Mouse (Mus musculus): Measurements from ENCODE around the gene Gm10401. TPM values are rescaled to one million over a fixed set of nuclear protein-coding genes. Genes with fewer than 3 reads are reported as not detected.
A peak's percentile ranks its signal among the peaks of the same experiment; 100 is the strongest.
"Not testable (repeated sequence)": the region's sequence is repeated elsewhere in the genome, so short reads cannot be mapped to it uniquely, and the experiment has no call there.

Gm10401 gene
- total RNA-seq, 2 experiments from 2014 or later, result not detected

DNA sequence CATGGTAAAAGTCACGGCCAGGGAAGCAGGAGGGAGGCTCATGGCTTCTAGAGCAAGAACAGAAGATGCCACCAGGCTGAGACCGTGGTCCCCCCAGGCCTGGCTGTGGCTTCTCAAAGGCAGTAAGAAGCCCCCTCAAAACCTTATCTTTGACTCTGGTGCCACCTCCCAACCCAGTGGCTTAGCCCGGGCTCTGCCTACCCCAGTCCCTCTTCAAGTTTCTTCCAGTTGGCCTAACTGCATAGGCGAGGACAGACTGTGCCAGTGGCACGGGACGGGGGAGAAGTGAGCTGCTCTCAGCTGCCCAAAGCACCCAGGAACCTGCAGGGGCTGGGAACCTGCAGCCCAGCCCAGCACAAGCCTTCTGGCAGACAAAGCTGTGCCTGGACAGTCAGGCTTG, 26.6 kb upstream of the Gm10401 start:
- no peak for ATAC-seq (replicated peaks; ENCODE audit: low FRiP score, low TSS enrichment, poor library complexity, severe bottlenecking)

DNA sequence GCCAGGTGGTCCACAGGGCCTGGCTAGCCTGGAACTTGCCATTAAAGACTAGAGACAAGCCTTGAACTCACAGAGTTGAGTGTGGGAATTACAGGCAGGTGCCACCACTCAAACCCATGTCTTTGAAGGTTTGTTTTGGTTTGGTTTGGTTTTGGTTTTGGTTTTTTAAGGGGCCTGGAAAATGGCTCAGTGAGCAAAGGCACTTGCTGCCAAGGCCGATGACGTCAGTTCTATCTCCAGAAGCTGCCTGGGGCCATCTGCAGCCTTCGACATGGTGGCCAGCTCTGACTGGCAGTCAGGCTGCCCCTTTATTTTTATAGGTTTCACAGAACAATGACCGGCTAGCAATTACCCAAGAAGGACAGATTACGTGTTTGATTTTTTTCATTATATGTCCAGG, 22.9 kb upstream of the Gm10401 start:
- no peak for ATAC-seq (replicated peaks; ENCODE audit: low FRiP score, low TSS enrichment, poor library complexity, severe bottlenecking)

DNA sequence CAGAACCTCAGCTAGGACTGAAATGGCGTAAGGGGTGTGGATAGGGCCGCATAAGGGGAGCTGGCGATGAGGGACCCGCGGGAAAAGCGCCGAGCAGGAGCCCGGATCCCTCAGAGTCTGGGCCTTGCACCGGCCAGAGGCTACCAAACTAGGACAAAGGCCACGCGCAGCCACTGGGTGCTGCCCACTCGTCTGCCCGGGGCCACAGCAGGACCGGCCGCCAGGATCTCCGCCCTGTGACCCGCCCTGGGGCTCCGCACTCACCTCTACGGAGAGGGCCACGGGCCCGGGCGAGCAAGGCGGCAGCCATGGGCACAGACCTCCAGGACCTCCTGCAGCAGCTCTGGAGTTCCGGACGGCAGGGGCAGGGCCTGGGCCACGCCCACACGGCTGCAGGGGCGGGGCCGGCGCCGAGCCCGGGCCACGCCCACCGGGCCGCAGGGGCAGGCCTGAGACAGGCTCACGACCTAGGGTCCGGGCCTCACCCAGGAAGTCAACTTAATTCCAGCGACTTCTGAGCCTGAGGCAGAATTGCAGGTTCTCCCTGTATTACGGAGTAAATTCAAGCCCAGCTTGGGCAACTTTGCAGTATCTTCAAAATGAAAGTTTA, 21.0 kb upstream of the Gm10401 start, which contains the start of gene Acads:
TSS of gene Acads (minus strand) at position 386 of the 610 bp plus-strand sequence.
- ATAC-seq (replicated peaks; ENCODE audit: low FRiP score, low TSS enrichment, poor library complexity, severe bottlenecking), result peak; percentile 85

DNA sequence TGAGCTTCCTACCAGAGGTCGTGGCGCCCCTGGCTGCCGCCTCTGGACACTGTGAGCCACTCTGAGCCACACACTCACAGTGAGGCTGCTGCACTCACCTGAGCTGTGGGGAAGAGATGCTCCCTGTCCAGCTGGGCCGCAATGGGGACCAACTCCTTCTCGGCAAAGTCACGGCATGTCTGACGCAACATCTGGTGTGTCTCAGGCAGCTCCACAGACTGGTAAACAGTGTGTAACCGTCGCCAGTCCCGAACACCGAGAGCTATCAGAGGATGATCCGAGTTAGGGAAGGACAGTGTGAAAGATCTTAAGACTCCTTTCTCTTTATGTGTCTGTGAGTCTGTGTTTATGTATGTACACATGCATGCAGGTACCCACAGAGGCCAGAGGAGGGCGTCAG, 19.4 kb upstream of the Gm10401 start:
- no peak for ATAC-seq (replicated peaks; ENCODE audit: low FRiP score, low TSS enrichment, poor library complexity, severe bottlenecking)

DNA sequence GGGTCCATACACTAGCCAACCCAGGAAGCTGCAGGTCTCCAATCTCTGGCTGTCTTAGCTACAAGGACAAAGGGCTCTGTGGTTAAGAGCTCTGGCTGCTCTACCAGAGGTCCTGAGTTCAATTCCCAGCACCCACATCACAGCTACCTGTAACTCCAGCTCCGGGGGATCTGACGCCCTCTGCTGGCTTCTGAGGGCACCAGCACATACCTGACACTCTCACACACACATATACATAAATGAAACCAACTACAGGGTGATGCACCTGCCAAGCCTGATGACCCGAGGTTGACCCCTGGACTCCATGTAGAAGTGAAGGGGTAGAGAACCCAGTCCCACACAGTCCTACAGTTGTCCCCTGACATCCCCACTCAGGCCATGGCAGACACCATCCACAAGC, 18.3 kb upstream of the Gm10401 start:
- ATAC-seq (replicated peaks; ENCODE audit: low FRiP score, low TSS enrichment, poor library complexity, severe bottlenecking), result no peak

DNA sequence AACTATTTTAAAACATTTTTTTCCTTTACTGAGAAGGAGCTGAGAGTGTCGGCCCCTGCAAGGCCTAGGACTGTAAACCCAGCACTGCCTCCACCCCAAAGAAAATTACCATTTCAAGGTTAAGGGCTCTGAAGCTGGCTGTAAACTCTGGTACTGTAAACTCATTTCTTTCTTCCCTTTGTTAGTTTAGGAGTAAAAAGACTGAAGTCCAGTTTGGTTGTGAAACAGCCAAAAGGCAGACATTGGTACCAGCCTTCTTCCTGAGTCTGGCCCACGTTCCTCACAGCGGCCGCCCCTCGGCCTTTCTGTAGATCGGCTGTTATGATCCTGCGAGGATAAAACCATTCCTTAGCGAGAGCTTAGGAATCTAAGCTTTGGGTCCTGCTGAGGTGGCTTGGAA, 16.4 kb upstream of the Gm10401 start:
- ATAC-seq (replicated peaks; ENCODE audit: low FRiP score, low TSS enrichment, poor library complexity, severe bottlenecking), result no peak

DNA sequence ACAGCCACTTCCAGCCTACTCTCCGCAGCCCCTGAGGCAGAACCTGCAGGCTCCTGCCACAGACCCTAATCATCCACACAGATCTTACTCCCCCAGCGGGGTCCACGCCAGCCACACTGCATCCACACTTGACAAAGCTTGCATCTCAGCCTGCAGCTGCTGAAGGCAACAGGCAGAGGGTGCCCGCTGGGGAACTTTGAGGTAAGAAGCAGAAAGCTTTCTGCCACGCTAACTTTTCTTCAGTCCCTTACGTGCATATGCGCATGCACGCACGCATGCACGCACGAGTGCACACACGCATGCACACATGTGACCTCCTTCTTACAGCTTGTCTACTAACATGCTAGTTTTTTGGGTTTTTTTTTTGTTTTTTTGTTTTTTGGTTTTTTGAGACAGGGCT, 15.1 kb upstream of the Gm10401 start:
- no peak for ATAC-seq (replicated peaks; ENCODE audit: low FRiP score, low TSS enrichment, poor library complexity, severe bottlenecking)

DNA sequence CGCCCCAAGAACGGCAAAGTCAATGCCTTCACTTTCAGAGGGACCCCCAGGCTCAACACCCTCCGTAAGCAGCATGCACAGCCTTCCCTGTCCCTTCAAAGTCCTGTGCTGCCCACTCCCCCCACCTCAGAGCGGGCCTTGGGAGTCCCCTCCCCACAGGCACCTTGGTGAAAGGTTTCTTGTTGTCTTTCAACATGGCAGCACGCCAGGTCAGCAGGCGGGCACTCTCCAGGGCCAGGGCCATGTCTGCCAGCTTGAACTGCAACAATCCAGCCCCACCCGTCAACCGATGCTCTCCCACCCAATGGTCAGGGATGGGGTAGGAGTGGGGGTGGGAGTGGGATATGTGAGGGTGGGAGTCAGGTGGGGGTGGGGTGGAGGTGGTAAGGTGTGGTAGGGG, 13.1 kb upstream of the Gm10401 start:
- ATAC-seq (replicated peaks; ENCODE audit: low FRiP score, low TSS enrichment, poor library complexity, severe bottlenecking), result no peak

DNA sequence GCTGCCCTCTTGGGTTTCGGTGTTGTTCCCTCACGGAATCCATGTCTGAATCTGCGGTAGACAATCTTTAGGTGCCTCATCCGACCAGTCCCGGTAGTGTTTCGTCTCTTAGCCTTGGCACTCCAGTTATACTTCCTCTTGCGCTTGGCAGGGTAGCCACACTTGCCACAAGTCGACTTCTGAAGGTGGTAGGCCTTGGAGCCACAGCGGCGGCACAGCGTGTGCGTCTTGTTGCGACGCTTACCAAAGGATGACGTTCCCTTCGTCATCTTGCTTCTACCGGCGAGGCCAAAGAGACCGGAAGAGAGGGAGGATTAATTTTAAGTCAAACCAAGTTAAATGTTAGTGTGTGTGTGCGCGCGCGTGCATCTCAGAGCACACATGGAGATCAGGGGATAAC, 5.2 kb upstream of the Gm10401 start:
- not testable (repeated sequence) for ATAC-seq (replicated peaks; ENCODE audit: low FRiP score, low TSS enrichment, poor library complexity, severe bottlenecking)

DNA sequence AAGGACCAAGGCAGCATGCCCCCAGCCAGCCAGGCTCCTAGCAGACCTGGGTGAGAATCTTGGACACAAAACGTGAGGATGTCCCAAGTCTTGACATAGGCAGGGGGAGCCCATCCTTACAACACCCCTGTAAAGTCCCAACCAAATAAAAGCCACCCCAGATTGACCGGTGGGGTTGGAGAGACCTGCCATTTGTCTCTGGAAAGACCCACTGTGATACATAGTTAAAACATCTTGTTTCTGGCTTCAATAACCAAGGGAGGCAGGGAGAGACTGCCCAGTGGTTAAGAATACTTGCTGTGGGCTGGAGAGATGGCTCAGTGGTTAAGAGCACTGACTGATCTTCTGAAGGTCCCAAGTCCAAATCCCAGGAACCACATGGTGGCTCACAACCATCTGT, 4.1 kb upstream of the Gm10401 start:
- no peak for ATAC-seq (replicated peaks; ENCODE audit: low FRiP score, low TSS enrichment, poor library complexity, severe bottlenecking)

DNA sequence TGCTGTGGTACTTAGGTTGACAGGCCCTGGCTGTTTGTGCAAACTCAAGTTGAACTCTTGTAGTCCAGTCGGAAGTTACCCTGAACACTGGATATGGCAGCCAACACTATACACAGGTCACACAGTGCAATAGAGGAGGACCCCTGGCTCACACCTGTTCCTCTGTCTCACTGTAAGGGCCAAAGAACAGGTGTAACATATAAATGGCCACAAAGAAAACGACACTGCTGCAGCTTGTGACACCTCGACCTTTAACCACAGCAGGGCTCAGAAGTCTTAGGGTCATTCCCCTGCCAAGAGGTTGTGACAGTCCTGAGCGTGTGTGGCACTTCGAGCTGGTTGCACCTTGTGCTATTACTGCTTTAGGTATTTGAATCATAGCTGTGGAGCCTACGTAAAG, 2.4 kb upstream of the Gm10401 start:
- no peak for ATAC-seq (replicated peaks; ENCODE audit: low FRiP score, low TSS enrichment, poor library complexity, severe bottlenecking)

DNA sequence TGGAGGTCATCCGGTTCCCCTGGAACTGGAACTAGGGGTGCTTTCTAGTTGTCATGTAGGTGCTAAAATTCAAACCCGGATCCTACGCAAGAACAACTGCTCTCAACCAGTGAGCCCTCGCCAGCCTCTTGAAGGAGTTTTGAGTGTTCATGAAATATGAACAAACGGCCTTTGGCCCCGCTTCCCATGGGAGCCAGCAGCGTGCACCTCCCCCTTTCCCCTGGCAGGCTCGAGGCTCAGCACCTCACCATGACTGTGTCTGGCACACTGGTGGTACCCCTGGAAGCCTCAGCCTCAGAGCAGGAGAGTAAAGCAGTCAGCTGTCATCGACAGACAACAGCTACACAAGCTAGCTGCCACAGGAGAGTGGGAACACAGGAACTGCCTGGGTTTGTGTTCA, 1.9 kb upstream of the Gm10401 start:
- ATAC-seq (replicated peaks; ENCODE audit: low FRiP score, low TSS enrichment, poor library complexity, severe bottlenecking), result no peak

DNA sequence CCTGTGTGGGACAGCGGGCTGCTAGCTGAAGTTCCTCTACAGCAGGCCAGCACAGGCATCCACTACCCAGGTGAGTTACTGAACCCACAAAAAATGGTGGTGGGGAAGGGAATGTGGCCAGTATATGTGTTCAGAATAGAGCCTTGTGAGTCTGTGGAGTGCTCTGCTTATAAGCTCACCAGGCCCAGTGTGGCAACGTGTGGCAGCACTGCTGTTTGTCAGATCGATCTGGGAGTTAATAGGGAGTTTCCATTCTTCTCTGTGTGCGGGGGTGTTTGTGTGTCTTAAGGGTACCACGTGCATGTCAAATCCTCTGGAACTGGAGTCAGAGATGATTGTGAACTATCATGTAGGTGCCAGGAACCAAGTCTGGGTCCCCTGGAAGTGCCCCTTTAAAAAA, 1.4 kb upstream of the Gm10401 start:
- ATAC-seq (replicated peaks; ENCODE audit: low FRiP score, low TSS enrichment, poor library complexity, severe bottlenecking), result no peak

DNA sequence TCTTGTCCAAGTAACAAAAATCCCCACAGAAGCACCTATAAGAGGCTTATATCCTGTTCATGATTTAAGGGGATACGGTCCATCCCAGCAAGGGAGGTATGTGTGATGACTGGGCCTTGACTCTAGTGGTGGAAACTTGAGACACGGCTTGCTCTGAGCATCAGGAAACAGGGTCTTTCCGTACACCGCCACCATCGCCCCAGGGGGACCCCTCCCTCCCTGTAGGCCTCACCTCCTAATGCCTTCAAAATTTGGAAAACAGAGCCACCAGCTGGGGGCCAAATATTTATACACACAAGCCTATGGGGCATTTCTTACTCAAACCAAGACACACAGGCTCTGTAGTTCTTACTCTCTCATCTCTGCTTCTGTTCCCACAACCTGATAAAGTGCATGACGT, 6.3 kb downstream of the Gm10401 start:
- ATAC-seq (replicated peaks; ENCODE audit: low FRiP score, low TSS enrichment, poor library complexity, severe bottlenecking), result no peak

DNA sequence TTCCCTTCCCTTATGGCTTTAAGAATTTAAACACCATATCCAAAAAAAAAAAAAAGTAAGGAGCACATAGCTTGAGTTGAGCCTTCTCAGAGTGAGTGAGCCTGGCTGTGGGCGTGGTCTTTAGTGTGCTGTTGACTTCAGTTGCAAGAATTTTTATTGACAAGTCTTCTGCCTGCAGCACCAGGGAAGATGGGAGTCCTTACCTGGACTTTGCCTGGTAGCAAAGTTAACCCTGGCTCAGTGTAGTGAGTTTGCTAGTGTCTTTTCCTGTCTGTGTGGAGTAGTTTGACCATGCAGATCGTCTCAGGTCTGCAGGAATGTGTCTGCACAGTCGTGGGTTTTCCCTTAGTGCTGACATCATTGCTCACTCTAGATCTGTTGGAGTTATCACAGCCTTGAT, 7.1 kb downstream of the Gm10401 start:
- no peak for ATAC-seq (replicated peaks; ENCODE audit: low FRiP score, low TSS enrichment, poor library complexity, severe bottlenecking)

DNA sequence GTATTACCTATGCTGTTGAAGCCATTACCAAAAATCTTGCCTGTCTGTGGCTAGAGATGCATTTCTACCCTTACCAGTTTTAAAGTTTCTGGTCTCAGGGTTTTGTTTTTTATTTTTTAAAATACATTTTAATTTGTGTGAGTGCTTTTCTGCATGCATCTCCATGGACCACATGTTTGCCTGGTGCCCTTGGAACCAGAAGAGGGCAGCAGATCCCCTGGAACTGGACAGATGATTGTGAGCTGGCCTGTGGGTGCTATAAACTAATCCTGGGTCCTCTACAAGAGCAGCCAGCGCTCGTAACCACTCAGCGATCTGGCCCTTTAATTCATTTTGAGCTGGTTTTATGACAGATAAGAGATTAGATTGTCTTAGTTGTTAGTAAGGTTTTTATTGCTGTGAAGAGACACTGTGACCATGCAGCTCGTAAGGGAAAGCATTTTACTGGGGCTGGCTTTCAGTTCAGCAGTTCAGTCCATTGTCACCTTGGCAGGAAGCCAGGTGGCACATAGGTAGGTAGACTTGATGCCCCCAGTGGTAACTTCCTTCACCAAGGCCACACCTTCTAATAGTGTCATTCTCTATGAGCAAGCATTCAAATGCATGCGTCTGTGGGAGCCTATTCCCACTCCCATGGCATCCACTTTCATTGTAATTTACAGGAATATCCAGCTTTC, 8.4 kb downstream of the Gm10401 start:
- ATAC-seq (replicated peaks; ENCODE audit: low FRiP score, low TSS enrichment, poor library complexity, severe bottlenecking), result 0 out of 2 replicates have a peak, but pooled peaks have one; percentile 26

DNA sequence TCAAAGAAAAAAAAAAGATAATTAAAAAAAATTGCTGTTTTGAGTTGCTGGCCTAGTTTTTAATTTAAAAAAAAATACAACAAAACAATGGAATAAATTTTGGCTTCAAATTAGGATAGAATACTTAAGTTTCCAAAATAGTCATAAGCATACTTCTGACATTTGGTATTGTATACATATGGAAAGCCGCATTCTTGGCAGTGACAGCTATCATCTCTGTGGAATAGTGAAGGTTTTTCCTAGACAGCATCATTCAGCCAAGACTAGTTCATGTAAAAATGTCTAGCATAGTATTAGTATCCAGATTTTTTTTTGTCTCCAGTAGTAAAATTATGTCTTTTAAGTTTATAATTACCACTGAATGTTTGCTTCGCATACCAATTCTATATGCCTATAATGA, 12.4 kb downstream of the Gm10401 start:
- no peak for ATAC-seq (replicated peaks; ENCODE audit: low FRiP score, low TSS enrichment, poor library complexity, severe bottlenecking)

DNA sequence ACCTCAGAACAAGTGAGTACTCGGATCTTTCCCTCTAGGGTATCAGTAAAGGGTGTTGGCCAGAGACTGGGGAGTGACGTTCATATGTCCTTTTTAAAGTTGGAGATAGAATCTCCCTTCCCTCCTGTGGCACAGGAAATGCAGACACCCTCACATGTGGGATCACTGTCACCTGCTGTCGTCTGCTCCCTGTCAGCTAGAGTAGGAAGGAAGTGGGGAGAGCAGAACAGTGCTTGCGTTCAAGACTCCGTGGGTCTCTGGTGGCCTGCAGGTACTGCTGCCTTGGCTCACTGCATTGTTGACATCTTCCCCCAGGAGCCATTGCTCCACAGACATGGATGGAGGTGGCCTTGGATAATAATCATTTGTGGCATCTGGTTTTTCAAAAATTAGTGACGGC, 14.6 kb downstream of the Gm10401 start:
- ATAC-seq (replicated peaks; ENCODE audit: low FRiP score, low TSS enrichment, poor library complexity, severe bottlenecking), result no peak

DNA sequence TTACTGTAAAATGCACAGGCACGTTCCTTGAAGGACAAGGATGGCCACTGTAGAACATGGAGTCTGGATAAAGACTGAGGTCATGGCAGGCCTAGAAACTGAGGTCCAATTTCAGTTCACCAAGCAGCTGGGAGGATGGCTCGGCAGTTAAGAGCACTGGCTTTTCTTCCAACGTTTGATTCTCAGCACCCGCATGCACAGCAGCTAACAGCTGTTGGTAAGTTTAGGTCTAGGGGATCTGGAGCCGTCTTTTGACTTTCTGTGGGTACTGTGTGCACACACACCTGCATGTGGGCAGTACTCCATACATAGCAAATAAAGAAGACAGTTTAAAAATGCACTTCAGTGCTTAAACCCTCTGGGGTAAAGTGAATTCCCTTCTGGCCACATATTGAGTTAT, 16.5 kb downstream of the Gm10401 start:
- no peak for ATAC-seq (replicated peaks; ENCODE audit: low FRiP score, low TSS enrichment, poor library complexity, severe bottlenecking)

DNA sequence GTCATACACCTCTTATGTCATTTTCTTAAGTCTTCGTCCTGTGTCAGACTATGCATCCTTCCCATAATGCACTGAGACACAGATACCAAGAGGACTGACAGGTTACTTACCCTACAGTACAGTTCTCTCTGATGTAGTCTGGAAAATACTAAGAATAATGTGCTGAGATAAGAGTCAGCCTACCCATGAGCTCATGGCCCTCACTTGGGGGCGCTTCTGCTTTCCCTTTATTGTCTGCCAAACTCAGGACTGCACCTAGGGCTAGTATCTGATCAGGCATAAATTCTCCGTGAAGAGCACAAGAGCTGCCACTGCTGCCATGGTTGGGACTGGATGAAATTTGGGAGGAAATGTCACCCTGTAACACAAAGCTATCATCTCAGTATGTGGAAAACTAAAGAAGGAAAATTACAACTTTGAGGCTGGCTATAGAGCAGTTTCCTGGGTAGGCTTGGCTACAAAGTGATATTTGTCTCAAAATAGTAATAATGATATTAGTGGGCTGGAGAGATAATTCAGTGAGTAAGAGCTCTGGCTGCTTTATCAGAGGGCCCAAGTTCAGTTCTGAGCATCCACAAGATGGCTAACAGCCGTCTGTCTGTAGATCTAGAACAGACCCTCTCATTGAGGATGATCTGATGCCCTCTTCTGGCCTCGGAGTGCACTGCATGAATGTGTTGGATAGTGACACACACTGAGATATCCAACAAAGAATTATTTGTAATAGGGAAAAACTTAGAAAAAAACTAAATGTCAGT, 21.8 kb downstream of the Gm10401 start:
- ATAC-seq (replicated peaks; ENCODE audit: low FRiP score, low TSS enrichment, poor library complexity, severe bottlenecking), result peak; percentile 81

DNA sequence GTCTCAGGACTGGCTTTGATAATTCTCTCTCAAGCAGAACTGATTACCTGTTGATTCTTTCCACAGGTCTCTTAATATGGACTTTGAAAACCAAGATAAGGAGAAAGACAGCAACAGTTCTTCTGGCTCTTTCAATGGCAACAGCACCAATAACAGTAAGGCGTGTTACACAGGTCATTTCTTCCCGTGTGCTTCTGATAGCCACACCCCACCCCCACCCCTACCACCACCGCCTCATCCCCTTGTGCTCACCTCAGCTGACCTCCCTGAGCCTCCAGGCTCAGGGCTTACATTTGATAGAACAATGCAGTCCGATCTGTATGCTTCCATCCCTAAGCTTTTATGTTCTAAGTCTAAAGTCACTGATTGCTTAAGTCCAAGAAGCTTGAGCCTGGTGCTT, 23.3 kb downstream of the Gm10401 start:
- ATAC-seq (replicated peaks; ENCODE audit: low FRiP score, low TSS enrichment, poor library complexity, severe bottlenecking), result no peak
